Mouse (Mus musculus): ENCODE data around the gene Tsc22d1.

GRCm38 (mm10) chr14:76414862-76415780, at the start of gene Tsc22d1:
- TF ChIP-seq CTCF (IDR thresholded peaks at IDR 0.05; ENCODE audit: low read depth) (no peak), EP300 (IDR thresholded peaks at IDR 0.05; ENCODE audit: low read depth) (no peak)
